Mouse (Mus musculus) embryo, embryonic 9.5 days (tissue): Measurements from ENCODE around the gene Sgsh.

Experiments
- DNase-seq: peaks from one replicate; pipeline ENCODE4 v3.0.0-alpha.2; 2017; ENCODE audit errors: extremely low spot score

Sgsh gene

DNA sequence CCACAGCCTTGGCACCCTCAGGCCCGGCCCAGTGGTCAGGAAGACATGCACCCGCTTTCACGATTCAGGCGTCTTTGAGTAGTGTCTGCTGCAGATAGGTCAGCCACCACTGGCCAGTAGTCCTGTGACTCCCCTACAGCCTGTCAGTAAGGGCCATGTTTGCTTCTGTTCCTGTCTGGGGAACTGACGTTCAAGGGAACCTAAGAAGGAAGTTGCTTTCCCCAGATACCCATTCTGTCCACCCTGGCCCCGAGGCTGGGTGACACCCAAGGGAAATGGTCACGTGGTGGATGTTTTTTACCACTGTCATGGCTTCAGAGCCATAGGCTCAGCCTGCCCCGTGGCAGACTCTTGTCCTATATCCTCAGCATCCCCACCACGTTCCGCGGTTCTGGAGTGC is 22.0 kb upstream of the Sgsh start:
- DNase-seq: no peak

DNA sequence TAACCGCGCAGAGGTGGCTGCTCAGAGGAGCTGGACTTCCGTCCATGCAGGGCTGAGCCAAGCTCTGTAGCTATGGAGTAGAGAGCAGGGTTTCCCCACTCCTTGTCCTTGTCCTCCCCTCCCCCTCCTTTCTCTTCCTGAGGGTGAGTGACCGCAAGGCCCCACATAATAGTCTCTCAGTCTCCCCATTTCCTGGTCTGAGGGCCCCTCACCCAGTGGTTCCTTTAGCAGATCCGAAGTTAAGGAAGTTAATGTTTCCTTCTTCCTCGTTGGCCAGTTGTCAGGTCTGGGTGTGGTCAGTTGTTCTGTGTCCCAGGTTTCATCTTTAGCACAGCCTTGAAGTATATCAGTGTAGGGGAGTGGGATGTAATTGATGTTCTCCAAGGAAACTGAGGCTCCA is 20.1 kb upstream of the Sgsh start:
- DNase-seq: no peak

DNA sequence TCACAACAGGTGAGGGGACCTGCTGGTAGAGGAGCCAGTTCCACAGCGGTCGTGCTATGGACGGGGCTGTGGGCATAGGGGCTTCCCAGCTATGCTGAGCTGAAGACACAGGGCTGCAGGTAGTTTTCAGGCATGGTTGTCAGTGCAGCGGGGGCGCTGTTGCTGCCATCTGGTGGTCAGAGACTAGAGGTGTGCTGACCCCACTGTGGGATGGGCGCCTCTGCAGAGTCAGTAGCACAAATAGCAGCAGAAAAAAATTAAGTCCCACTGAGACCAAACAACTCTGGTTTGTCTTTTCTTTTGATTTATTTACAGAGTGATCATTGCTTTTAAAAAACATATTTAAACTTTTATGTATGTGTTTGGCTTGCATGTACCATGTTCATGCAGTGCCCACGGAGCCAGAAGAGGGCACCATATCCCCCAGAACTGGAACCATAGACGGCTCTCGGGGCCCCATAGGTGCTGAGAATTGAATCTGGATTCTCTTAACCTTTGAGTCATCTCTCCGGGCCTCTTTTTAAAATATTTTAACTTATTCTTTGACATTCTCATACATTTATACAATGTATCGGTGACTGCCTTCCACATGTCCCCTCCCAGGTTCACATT is 8.3 kb upstream of the Sgsh start:
- DNase-seq: peak; percentile 79

DNA sequence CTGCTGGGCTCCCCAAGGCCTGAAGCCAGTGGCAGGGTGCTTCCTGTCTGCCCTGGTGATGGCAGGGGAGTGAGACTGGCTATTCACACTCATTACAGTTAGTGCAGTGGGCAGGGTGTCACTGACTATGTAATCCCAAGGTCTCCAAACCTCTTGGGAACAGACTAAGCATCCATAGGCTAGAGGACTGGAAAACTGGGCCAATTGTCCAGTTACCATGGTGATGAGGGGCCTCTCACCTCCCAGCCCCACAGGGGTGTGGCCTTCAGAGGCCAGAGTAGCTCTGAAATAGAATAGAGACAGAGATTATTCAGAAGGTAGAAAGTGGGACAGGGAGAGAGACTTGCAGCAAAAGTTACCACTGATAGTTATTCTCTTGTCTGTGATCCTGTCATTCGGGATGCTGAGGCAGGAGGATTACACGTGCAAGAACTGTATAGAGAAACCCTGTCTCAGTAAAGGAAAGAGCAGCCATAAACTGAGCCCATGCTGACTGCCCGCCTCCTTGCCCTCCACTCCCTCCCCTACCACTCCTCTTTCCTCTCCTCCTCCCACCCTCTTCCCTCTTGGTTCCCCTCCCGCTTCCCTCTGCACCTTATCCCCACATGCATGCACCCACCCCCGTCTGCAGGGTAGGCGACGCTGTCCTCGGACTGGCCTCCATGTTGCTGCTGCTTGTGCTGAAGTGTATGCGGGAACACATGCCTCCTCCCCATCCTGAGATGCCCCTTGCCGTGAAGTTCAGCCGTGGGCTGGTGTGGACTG is 7.6 kb upstream of the Sgsh start:
- peak; percentile 19 for DNase-seq

DNA sequence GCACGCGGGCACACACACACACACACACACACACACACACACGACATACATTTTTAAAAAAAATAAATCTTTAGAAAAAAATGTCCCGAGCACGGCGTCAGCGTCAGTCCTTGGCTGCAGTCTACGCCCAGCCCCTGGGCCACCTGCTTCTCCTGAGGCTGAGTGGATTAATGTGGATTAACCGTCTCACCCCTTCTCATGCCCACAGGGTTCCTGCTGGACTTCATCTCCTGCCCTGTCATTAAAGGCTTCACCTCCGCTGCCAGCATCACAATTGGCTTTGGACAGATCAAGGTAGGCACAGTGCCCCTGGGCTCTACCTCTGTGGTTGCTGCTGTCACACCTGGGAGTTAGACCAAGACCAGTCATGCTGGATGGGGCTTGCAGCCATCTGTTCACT is 3.8 kb upstream of the Sgsh start:
- DNase-seq: no peak

DNA sequence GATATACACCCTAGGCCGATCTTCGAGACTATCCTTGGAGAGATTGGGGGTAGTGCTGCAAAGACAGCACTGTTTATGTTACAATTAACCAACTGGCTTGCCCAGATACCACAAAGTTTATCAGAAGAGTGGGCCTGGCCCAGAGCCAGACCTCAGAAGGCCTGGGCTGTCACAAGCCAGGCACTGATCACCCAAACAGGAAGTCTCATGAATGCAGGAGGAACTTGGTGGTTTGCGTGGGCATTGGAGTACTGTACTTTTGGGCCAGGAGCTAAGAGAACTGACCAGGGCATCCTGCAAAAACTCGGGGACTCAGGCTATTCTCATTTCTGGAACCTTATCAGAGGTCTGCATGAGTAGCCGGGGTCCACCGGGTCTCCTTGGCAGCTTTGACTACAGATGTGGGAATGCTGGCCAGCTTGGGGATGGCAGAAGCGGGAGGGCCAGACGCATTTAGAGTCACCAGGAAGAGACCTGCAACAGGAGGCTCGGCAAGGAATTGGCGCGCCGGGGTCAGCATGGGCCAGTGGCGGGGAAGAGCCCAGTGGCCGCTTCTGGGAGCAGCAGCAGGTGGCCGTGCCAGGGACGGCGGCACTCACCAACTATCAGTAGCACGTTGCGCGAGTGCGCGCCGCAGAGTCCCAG is 416 bp downstream of the Sgsh start:
- no peak for DNase-seq

DNA sequence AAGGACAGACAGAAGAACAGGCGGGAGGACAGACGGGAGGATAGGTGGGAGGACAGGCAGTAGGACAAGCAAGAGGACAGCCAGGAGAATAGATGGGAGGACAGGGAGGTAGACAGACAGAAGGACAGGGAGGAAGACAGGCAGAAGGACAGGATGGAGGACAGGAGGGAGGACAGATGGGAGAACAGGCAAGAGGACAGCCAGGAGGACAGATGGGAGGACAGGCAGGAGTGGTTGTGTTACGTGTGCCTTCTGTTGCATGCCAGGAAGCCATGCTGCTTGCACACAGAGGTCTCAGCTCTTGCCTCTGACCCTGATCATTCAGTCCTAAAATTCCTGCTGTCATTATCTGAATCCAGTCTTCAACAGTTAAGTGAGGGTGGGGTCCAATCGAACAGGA is 1.4 kb downstream of the Sgsh start:
- no peak for DNase-seq

DNA sequence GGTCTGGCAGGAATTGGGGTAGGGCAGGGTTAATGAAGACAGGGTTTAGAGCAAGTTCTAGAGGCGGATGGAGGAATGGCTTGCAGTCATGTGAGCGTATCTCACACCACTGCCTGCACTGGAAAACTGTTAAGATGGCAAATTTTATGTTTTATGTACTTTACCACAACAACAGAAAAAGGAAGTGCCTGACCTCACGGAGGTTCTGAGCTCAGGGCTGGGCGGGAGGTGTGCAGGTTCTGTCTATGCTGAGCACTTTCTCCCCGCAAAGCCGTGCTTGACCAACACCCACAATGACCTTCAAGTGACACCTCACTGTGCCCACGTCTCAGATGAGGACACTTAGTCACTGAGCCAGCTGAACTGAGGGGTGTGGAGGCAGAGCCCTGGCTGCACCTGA is 3.2 kb downstream of the Sgsh start:
- DNase-seq: no peak

DNA sequence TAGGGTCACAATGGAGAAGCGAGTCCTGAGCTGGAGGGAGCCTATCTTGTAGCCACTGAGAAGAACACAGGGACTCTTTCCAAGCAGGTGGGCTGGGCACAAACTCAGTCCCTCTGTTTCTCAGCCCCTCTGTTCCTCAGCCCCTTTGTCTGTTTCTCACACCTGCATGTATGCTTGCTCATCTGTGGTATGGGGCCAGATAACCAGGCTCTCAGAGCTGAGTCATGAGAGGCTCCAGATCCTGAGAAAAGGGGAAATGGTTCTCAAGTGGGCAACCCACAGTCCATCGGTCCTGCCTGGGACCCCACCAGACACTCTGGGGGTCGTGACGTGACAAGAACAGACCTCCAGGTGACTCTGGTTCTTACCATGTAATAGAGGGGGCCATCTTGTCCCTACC is 8.2 kb downstream of the Sgsh start:
- DNase-seq: no peak

DNA sequence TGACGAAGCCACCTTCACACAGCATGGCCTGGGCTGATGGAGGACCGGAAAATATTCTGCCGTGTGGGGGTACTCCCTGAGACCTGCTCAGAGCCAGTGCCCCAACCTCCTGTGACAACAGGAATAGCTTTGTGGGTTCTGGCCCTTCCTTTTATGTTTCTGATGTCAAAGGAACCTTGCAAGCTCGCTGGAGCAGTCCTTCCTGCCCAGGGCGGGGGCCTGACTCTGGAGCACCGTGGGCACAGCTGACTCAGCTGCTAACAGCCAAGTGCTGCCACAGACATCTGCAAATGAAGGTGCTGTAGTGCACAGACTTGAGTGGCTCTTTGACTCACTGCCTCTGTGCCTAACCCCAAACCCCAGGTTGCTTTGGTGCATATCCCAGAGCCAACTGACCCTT is 10.5 kb downstream of the Sgsh start:
- DNase-seq: no peak

DNA sequence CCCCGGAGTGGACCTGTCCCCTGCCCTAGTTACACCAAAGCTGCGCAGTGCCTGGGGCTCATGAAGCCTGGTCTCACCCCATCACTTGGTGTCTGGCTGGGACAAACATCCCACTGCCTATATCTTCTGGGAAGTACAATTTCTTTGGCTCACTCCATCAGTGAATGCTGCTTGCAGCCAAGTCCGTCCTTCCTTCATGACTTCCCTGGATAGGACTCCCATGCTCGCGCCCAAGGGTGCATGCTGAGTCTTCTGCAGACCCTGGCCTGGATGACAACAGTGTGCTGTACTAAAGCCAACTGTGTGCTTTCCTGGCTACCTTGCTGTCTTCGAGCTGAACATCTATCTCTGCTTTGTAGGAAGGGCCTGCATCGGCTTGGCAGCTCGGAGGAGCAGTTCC is 11.2 kb downstream of the Sgsh start:
- no peak for DNase-seq

DNA sequence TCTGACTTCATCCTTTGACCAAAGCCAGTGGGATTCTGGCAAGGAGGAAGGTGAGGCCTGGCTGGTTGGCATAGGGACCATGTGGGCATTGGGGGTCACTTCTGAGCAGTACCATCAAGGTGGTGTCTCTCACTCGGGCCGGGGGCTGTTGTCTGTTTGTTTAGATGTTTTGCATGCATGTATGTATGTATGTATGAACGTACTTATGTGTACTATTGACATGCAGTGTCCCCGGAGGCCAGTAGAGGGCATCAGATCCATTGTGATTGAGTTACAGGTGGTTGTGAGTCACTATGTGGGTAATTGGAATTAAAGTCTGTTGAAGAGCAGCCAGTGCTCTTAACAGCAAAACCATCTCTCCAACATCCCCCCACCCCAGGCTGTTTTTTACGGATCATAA is 15.7 kb downstream of the Sgsh start:
- DNase-seq: peak; percentile 67

DNA sequence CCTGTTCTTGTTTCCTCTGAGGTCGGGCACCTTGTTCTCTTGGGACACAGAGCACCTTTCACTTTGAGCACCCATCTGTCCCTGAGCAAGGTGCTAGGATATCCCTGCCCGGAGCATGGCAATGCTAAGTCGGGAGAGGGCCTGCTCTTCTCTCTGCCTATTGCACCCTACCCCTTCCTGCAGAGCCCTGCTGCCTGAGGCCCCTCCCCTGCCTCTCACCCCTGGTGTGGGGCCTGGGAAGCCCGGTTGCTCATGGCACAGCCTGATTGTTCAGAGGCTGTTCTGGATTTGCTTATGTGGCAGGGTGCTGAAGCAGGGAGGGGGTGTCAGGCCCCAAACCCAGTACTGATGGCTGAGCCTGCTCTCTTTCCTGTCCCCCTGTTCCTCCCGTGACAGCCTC is 16.2 kb downstream of the Sgsh start:
- DNase-seq: no peak

DNA sequence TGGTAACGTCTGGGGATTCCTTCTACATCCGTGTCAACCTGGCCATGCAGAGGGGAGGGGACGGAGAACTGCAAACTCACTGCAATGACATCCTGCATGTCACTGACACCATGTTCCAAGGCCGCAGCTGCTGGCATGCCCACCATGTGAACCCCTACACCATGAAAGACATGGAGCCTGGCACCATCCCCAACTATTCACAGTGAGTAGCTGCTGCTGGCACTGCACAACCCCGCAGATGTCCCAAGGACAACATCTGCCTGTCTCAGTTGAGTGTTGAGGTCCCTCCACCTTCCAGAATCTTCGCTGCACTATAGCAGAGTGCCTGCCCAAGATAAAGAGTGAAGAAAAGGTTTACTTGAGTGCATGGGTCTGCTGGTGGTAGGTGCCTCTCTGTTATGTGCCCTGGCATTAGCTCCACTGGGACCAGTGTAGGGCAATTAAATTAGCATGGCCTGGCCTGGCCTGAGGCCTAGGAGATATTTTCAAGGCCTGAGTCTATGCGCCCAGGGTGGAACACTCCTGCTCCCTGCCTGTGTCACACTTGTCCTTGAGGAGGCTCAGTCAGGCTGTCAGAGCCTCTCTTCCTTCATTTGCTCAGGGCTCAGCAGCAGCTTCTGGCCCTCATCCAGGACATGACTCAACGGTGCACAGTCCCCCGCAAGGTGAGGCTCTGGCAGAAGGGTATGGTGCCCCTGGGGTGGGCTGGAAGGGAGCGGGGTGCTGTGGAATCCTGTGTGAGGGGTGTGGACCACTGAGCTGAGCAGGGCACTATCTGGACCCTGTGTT is 16.9 kb downstream of the Sgsh start:
- no peak for DNase-seq

DNA sequence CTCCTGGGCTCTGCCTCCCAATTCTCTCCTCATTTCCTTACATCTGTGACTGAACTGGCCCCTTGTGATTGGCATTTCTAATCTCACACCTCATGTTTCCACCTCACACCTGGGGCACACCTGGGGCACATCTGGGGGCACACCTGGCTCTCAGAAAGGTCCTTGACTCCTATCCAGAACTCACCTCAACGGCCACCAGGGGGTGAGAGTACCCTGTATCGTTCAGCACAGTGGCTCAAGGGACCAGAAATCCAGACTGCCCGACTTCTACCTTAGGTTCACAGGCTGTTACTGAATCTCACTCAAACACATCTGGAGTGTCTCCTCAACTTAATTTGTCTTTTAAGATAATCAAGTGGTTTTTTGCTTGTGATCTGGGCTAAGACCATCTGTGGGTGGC is 23.4 kb downstream of the Sgsh start:
- no peak for DNase-seq

DNA sequence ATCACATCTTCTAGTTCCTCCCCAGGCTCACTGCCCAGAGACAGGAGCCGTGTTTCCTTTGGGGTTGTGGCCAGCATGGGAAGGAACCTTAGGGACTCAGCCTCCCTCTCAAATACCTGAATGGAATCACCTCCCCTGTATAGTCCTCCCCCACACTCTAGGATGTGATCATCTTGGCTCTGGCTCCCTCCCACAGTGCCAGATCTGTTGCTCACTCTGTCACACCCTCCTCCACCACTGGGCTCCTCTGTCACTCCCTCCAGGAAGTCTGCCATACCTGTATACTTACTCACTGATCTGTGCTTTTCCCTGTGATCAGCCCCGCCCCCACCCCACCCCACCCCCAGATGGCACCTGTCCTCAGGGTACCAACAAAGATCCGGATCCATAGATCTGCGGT is 24.7 kb downstream of the Sgsh start:
- DNase-seq: no peak

DNA sequence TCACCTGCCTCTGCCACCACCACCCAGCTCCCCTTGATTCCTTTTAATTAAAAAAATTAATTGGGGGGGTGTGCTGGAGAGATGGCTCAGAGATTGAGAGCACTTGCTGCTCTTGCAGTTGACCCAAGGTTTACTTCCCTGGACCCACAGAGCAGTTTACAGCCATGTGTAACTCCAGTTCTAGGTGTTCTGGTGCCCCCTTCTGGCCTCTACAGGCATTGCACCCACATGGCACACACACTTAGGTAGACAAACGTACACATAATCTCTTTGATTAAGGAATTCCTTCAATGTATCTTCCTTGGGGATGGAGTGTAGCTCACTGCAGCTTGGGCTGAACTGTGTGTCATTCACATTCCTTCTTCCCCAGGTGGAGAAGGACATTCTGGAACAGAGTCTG is 30.3 kb downstream of the Sgsh start:
- no peak for DNase-seq

DNA sequence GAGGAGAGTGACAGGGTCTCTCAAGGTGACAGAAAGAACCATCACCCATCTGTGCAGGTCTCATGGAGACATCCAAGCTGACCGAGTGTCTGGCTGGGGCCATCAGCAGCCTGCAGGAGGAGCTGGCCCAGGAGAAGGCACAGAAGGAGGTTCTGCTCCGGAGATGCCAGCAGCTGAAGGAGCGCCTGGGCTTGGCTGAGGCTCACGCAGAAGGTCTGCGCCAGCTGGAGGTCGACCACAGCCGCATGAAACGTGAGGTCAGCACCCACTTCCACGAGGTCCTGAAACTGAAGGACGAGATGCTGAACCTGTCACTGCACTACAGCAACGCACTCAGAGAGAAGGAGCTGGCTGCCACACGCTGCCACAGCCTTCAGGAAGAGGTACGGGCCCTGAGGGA is 32.8 kb downstream of the Sgsh start:
- no peak for DNase-seq

DNA sequence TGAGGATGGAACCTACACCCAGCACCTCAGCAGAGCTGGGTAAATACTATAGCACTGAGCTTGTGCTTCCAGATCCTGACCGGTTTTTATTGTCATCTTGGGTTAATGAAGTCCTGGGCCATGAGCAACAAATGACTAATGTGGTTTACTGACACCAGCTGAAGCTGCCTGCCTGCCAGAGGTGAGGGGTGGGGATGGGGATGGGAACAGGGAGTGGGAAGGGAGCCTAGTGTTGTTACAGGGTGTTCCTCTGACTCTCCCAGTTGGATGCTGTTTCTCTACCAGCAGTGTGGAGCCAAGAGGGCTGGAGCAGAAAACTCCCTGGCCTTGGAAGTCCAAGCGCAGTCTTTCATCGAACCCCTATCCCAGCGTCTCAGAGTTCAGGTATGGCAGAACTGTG is 38.6 kb downstream of the Sgsh start:
- DNase-seq: no peak

DNA sequence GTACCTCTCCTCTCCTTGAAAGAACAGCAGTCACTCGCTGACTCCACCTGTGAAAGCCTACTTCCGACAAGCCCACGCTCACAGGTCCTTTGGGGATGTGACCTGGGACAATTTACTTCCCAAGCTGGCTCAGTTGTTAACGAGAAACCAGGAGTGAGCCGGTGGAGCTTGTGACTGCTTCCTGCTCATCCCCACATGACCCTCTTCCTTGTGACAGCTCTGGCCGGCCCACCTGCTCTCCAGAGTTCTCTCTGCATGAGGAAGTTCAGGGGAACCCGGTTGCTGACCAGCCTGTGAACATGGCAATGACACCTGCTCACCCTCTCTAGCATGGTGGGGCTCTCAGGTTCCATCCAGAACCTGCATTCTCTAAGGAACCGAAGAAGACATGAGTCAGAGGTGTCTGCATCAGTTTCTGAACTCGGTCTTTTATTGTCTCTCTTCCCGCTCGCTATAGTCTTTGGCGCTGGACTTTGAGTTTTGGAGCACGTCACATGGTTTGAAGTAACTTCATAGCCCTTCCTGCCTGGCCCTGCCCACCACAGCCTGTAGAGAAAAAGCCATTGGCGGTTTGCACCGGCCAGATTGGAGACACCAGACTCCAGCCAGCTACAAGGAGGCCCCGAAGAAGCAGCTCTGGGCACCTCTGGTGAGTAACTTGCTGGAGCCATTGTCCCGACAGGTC is 40.9 kb downstream of the Sgsh start:
- DNase-seq: no peak

DNA sequence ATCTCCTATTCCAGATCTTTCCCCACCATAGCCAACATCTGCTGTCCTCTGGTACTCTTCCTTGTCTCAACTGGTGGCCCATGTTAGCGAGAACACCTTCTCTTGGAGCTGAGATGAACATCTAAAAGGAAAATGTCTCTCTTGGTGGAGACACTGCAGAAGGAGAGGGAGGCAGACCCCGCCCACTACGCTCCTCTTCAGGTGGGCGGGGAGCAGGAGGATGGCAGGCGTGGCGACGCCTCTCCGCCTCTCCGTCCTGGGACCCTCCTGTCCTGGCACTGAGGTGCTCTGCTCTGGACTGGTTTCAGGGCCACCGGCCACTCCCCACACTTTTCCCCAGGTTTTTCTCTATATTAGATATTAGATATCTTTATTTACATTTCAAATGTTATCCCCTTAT is 44.7 kb downstream of the Sgsh start:
- DNase-seq: no peak

DNA sequence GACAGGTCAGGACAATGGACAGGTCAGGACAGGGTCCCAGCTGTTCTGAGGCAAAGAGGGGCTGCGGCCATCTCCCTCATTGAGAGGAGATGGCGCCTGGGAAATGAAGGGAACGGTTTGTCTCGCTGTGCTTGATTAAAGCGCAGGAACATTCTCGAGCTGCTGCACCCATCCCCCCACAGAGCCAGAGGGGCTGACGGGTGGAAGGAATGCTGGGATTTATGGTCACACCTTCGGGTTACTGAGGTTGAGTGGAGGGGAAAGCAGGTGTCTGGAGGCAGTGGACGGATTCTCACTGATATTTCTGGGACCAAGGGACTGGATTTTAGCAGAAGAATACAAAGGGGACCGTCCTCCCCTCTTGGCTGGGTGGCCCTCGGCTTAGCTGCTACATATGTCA is 47.4 kb downstream of the Sgsh start:
- no peak for DNase-seq

DNA sequence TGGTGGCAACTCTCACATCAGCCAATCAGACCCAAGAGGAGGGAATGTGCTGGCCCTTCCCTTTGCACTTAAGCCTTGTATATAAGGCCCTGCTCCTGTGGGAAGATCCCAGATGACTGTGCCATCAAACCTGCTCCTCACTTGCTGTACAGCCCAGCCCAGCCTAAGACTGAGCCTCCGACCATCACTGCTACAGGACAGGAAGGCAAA is 47.8 kb downstream of the Sgsh start, which contains the start of gene Card14:
Card14 (plus strand) TSS at position 111 of the 210 bp plus-strand sequence.
- no peak for DNase-seq
